Mouse (Mus musculus): ENCODE data around the gene Pax7. TPM values are rescaled to one million over a fixed set of nuclear protein-coding genes. Genes with fewer than 3 reads are reported as not detected.

The Pax7 gene
- polyA plus RNA-seq, 1 experiment, result not detected

- Histone ChIP-seq H3K4me1 (ENCODE audit: control insufficient read depth) (no peaks in the 10 kb centered on the region), H3K9me3 (ENCODE audit: control insufficient read depth, low read length) (no peaks in the 10 kb centered on the region), H3K27me3 (ENCODE audit: control insufficient read depth) (peaks cover 98% of the 10 kb centered on the region), H3K36me3 (ENCODE audit: control insufficient read depth) (no peaks in the 10 kb centered on the region), H3K4me3 (replicated peaks) (no peak overlapping the region)
- TF ChIP-seq TAL1 (IDR thresholded peaks at IDR 0.05; ENCODE audit: low read length), result no peak
- TF ChIP-seq GATA1 (IDR thresholded peaks at IDR 0.05; ENCODE audit: low read length), result no peak
These were observed 12.3 kb downstream of the Pax7 start for GRCm38 (mm10) chr4:139821071-139821470.

GRCm38 (mm10) chr4:139819411-139820030 is 13.8 kb downstream of the Pax7 start:
- H3K4me3 ChIP-seq (replicated peaks), result no peak overlapping the region
- H3K4me1 ChIP-seq (ENCODE audit: control insufficient read depth), result peaks cover 2% of the 10 kb centered on the region; the same call in 1 of the 2 replicates
- H3K9me3 ChIP-seq (ENCODE audit: control insufficient read depth, low read length), result no peaks in the 10 kb centered on the region
- no peak for TF ChIP-seq TAL1 (IDR thresholded peaks at IDR 0.05; ENCODE audit: low read length)
- TF ChIP-seq GATA1 (IDR thresholded peaks at IDR 0.05; ENCODE audit: low read length), result no peak
- H3K36me3 ChIP-seq (ENCODE audit: control insufficient read depth), result no peaks in the 10 kb centered on the region
- peaks cover 94% of the 10 kb centered on the region for H3K27me3 ChIP-seq (ENCODE audit: control insufficient read depth)

GRCm38 (mm10) chr4:139818163-139818562 is 15.2 kb downstream of the Pax7 start:
- Histone ChIP-seq H3K36me3 (ENCODE audit: control insufficient read depth) (no peaks in the 10 kb centered on the region), H3K4me1 (ENCODE audit: control insufficient read depth) (peaks cover 2% of the 10 kb centered on the region; the same call in 1 of the 2 replicates), H3K4me3 (replicated peaks) (no peak overlapping the region), H3K27me3 (ENCODE audit: control insufficient read depth) (peaks cover 94% of the 10 kb centered on the region), H3K9me3 (ENCODE audit: control insufficient read depth, low read length) (no peaks in the 10 kb centered on the region)
- TF ChIP-seq GATA1 (IDR thresholded peaks at IDR 0.05; ENCODE audit: low read length), result no peak
- no peak for TF ChIP-seq TAL1 (IDR thresholded peaks at IDR 0.05; ENCODE audit: low read length)

- peaks cover 78% of the 10 kb centered on the region for H3K27me3 ChIP-seq (ENCODE audit: control insufficient read depth)
- TF ChIP-seq GATA1 (IDR thresholded peaks at IDR 0.05; ENCODE audit: low read length) (no peak), TAL1 (IDR thresholded peaks at IDR 0.05; ENCODE audit: low read length) (no peak)
- H3K4me3 ChIP-seq (replicated peaks), result no peak overlapping the region
- peaks cover 2% of the 10 kb centered on the region; the same call in 1 of the 2 replicates for H3K4me1 ChIP-seq (ENCODE audit: control insufficient read depth)
- no peaks in the 10 kb centered on the region for H3K9me3 ChIP-seq (ENCODE audit: control insufficient read depth, low read length)
- no peaks in the 10 kb centered on the region for H3K36me3 ChIP-seq (ENCODE audit: control insufficient read depth)
These were observed 19.9 kb downstream of the Pax7 start for GRCm38 (mm10) chr4:139813371-139813960.

GRCm38 (mm10) chr4:139811901-139812300 is 21.4 kb downstream of the Pax7 start:
- Histone ChIP-seq H3K27me3 (ENCODE audit: control insufficient read depth) (peaks cover 73% of the 10 kb centered on the region), H3K4me3 (replicated peaks) (no peak overlapping the region), H3K36me3 (ENCODE audit: control insufficient read depth) (no peaks in the 10 kb centered on the region), H3K4me1 (ENCODE audit: control insufficient read depth) (peaks cover 2% of the 10 kb centered on the region; the same call in 1 of the 2 replicates), H3K9me3 (ENCODE audit: control insufficient read depth, low read length) (no peaks in the 10 kb centered on the region)
- TF ChIP-seq GATA1 (IDR thresholded peaks at IDR 0.05; ENCODE audit: low read length) (no peak), TAL1 (IDR thresholded peaks at IDR 0.05; ENCODE audit: low read length) (no peak)

GRCm38 (mm10) chr4:139811475-139811874 is 21.9 kb downstream of the Pax7 start:
- TF ChIP-seq TAL1 (IDR thresholded peaks at IDR 0.05; ENCODE audit: low read length), result no peak
- no peak for TF ChIP-seq GATA1 (IDR thresholded peaks at IDR 0.05; ENCODE audit: low read length)

GRCm38 (mm10) chr4:139810762-139811438 is 22.4 kb downstream of the Pax7 start:
- no peak for TF ChIP-seq GATA1 (IDR thresholded peaks at IDR 0.05; ENCODE audit: low read length)
- TF ChIP-seq TAL1 (IDR thresholded peaks at IDR 0.05; ENCODE audit: low read length), result no peak
- peaks cover 1% of the 10 kb centered on the region; the same call in 1 of the 2 replicates for H3K4me1 ChIP-seq (ENCODE audit: control insufficient read depth)
- H3K4me3 ChIP-seq (replicated peaks), result no peak overlapping the region
- H3K36me3 ChIP-seq (ENCODE audit: control insufficient read depth), result no peaks in the 10 kb centered on the region
- peaks cover 65% of the 10 kb centered on the region for H3K27me3 ChIP-seq (ENCODE audit: control insufficient read depth)
- H3K9me3 ChIP-seq (ENCODE audit: control insufficient read depth, low read length), result no peaks in the 10 kb centered on the region

More at GRCm38 (mm10) chr4:139811475-139811874, 21.9 kb downstream of the Pax7 start:
- Histone ChIP-seq H3K9me3 (ENCODE audit: control insufficient read depth, low read length) (no peaks in the 10 kb centered on the region), H3K4me3 (replicated peaks) (no peak overlapping the region), H3K27me3 (ENCODE audit: control insufficient read depth) (peaks cover 71% of the 10 kb centered on the region), H3K4me1 (ENCODE audit: control insufficient read depth) (peaks cover 2% of the 10 kb centered on the region; the same call in 1 of the 2 replicates), H3K36me3 (ENCODE audit: control insufficient read depth) (no peaks in the 10 kb centered on the region)

- Histone ChIP-seq H3K4me1 (ENCODE audit: control insufficient read depth) (no peaks in the 10 kb centered on the region), H3K36me3 (ENCODE audit: control insufficient read depth) (no peaks in the 10 kb centered on the region), H3K9me3 (ENCODE audit: control insufficient read depth, low read length) (no peaks in the 10 kb centered on the region), H3K4me3 (replicated peaks) (no peak overlapping the region), H3K27me3 (ENCODE audit: control insufficient read depth) (peaks cover 57% of the 10 kb centered on the region)
- TF ChIP-seq TAL1 (IDR thresholded peaks at IDR 0.05; ENCODE audit: low read length) (no peak), GATA1 (IDR thresholded peaks at IDR 0.05; ENCODE audit: low read length) (no peak)
These were observed 23.9 kb downstream of the Pax7 start for GRCm38 (mm10) chr4:139809381-139809820.

GRCm38 (mm10) chr4:139807820-139808219 is 25.5 kb downstream of the Pax7 start:
- Histone ChIP-seq H3K27me3 (ENCODE audit: control insufficient read depth) (peaks cover 42% of the 10 kb centered on the region), H3K36me3 (ENCODE audit: control insufficient read depth) (no peaks in the 10 kb centered on the region), H3K9me3 (ENCODE audit: control insufficient read depth, low read length) (no peaks in the 10 kb centered on the region), H3K4me3 (replicated peaks) (no peak overlapping the region), H3K4me1 (ENCODE audit: control insufficient read depth) (no peaks in the 10 kb centered on the region)
- TF ChIP-seq TAL1 (IDR thresholded peaks at IDR 0.05; ENCODE audit: low read length), result no peak
- no peak for TF ChIP-seq GATA1 (IDR thresholded peaks at IDR 0.05; ENCODE audit: low read length)

All from erythroblast, embryonic 14.5 days (primary cell).